Mouse (Mus musculus) cortical plate, adult 2 months (tissue): ENCODE results near the gene Kank4. TPM values are rescaled to one million over a fixed set of nuclear protein-coding genes. Genes with fewer than 3 reads are reported as not detected.

Experiments
- H3K27ac ChIP-seq: fragments of 200-500 bp; 2 replicates; pipeline ENCODE4 v1.5.1; 2012; ENCODE audit warnings: low read length, control low read depth, inconsistent platforms; ENCODE audit not compliant: insufficient read depth
- H3K4me1 ChIP-seq: fragments of 200-500 bp; 2 replicates; pipeline ENCODE4 v1.6.1; 2011; ENCODE audit warnings: low read length; ENCODE audit not compliant: control insufficient read depth, insufficient read depth
- H3K4me3 ChIP-seq: fragments of 200-500 bp; 2 replicates; pipeline ENCODE4 v1.5.1; 2011; ENCODE audit warnings: mild to moderate bottlenecking, low read length, control low read depth; ENCODE audit not compliant: insufficient read depth
- CTCF ChIP-seq: fragments of 200-500 bp; IDR thresholded peaks from 2 replicates; pipeline ENCODE4 v1.5.1; 2011; ENCODE audit warnings: mild to moderate bottlenecking, control low read depth, low read length; ENCODE audit not compliant: insufficient read depth; ENCODE audit errors: extremely low read depth
- POLR2A ChIP-seq: fragments of 200-500 bp; IDR thresholded peaks from 2 replicates; pipeline ENCODE4 v1.6.1; 2011; ENCODE audit warnings: mild to moderate bottlenecking, low read length, control low read depth; ENCODE audit not compliant: insufficient read depth; ENCODE audit errors: extremely low read depth
- polyA plus RNA-seq: library from polyadenylated mRNA; depleted of rRNA; stranded (reverse); fragments of >200 nt; gene quantifications from 2 replicates; pipeline ENCODE4 v1.2.3, GENCODE M21; 2012

Gene Kank4
- polyA plus RNA-seq, 1 experiment: 2.4 TPM

GRCm38 (mm10) chr4:98786281-98786680 is 31.1 kb downstream of the Kank4 start:
- Histone ChIP-seq H3K4me1 (no peaks in the 10 kb centered on the region), H3K4me3 (no peak overlapping the region), H3K27ac (no peak overlapping the region)
- TF ChIP-seq POLR2A: no peak
- no peak for TF ChIP-seq CTCF

- TF ChIP-seq POLR2A: no peak
- TF ChIP-seq CTCF: no peak
- Histone ChIP-seq H3K4me1 (no peaks in the 10 kb centered on the region), H3K4me3 (no peak overlapping the region), H3K27ac (no peak overlapping the region)
Measured at GRCm38 (mm10) chr4:98785851-98786250, 31.5 kb downstream of the Kank4 start.

GRCm38 (mm10) chr4:98778219-98778618 is 39.1 kb downstream of the Kank4 start:
- H3K4me1 ChIP-seq: no peaks in the 10 kb centered on the region
- H3K27ac ChIP-seq: no peak overlapping the region
- H3K4me3 ChIP-seq: 0 out of 2 replicates have a peak overlapping the region, but pooled peaks have one; percentile 3
- no peak for TF ChIP-seq POLR2A
- no peak for TF ChIP-seq CTCF

GRCm38 (mm10) chr4:98777464-98777863 is 39.9 kb downstream of the Kank4 start:
- TF ChIP-seq CTCF (no peak), POLR2A (no peak)
- Histone ChIP-seq H3K27ac (no peak overlapping the region), H3K4me3 (no peak overlapping the region), H3K4me1 (no peaks in the 10 kb centered on the region)

- Histone ChIP-seq H3K4me1 (no peaks in the 10 kb centered on the region), H3K27ac (no peak overlapping the region), H3K4me3 (no peak overlapping the region)
- TF ChIP-seq CTCF (no peak), POLR2A (no peak)
Measured at GRCm38 (mm10) chr4:98776721-98777427, 40.5 kb downstream of the Kank4 start.

GRCm38 (mm10) chr4:98773785-98774184 is 43.6 kb downstream of the Kank4 start:
- TF ChIP-seq CTCF: no peak
- no peak overlapping the region for H3K27ac ChIP-seq
- no peaks in the 10 kb centered on the region for H3K4me1 ChIP-seq
- no peak overlapping the region for H3K4me3 ChIP-seq

GRCm38 (mm10) chr4:98767134-98768133 is 49.9 kb downstream of the Kank4 start:
- no peaks in the 10 kb centered on the region for H3K4me1 ChIP-seq
- no peak for TF ChIP-seq CTCF
- TF ChIP-seq POLR2A: no peak

GRCm38 (mm10) chr4:98758872-98759518 is 58.3 kb downstream of the Kank4 start:
- Histone ChIP-seq H3K4me1 (no peaks in the 10 kb centered on the region), H3K27ac (no peak overlapping the region), H3K4me3 (no peak overlapping the region)
- TF ChIP-seq CTCF: no peak
- no peak for TF ChIP-seq POLR2A

More at GRCm38 (mm10) chr4:98767134-98768133, 49.9 kb downstream of the Kank4 start:
- Histone ChIP-seq H3K27ac (no peak overlapping the region), H3K4me3 (no peak overlapping the region)
